Mouse (Mus musculus) erythroblast, embryonic 14.5 days (primary cell): ENCODE results near the gene Alppl2. TPM values are rescaled to one million over a fixed set of nuclear protein-coding genes. Genes with fewer than 3 reads are reported as not detected.

Experiments used
- H3K27me3 ChIP-seq: 2 replicates; pipeline ENCODE4 v1.6.1; 2012; ENCODE audit warnings: inconsistent platforms; ENCODE audit not compliant: control insufficient read depth
- H3K36me3 ChIP-seq: 2 replicates; pipeline ENCODE4 v1.6.1; 2012; ENCODE audit warnings: mild to moderate bottlenecking, inconsistent platforms; ENCODE audit not compliant: control insufficient read depth
- H3K4me1 ChIP-seq: 2 replicates; pipeline ENCODE4 v1.6.1; 2012; ENCODE audit warnings: inconsistent platforms; ENCODE audit not compliant: control insufficient read depth
- H3K4me3 ChIP-seq: replicated peaks from 2 replicates; pipeline ENCODE3; 2012; ENCODE audit warnings: moderate library complexity, mild to moderate bottlenecking, inconsistent platforms
- H3K9me3 ChIP-seq: 2 replicates; pipeline ENCODE4 v1.6.1; 2012; ENCODE audit warnings: low read length, inconsistent platforms, mixed read lengths; ENCODE audit not compliant: control insufficient read depth
- GATA1 ChIP-seq: IDR thresholded peaks from 2 replicates; pipeline ENCODE4 v1.6.1; 2012; ENCODE audit warnings: low read length, inconsistent platforms, mixed read lengths
- TAL1 ChIP-seq: IDR thresholded peaks from 3 replicates; pipeline ENCODE4 v1.6.1; 2012; ENCODE audit warnings: low read length, inconsistent platforms, mixed read lengths
- polyA plus RNA-seq: library from polyadenylated mRNA; stranded (reverse); fragments of >175 nt; gene quantifications from 2 replicates; pipeline ENCODE4 v1.2.3, GENCODE M21; 2012

Alppl2 gene
- not detected in 2 replicates for polyA plus RNA-seq

DNA sequence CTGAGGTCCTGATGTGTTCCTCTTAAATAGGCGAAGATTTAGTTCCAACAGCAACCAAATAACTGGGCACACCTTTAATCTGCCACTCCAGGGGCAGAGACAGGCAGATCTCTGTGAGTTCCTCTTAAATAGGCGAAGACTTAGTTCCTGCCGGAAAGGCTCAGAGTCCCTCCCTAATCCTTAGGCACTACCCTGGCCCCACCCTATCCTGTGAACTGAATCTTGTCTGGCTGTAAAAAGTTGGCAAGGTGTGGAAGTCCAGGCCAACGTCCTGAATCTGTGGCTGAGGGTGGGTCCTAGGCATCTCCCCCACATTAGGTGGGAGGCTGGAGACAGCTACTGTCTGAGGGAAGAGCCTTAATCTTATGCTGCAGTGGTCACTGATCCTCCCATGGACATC lies at the start of gene Alppl2:
Alppl2 (minus strand) TSS at position 101 of the 400 bp plus-strand sequence.
- H3K9me3 ChIP-seq = no peaks in the 10 kb centered on the region
- TF ChIP-seq TAL1 (no peak), GATA1 (no peak)
- H3K4me3 ChIP-seq = no peak within 1 kb of the TSS
- no peaks in the 10 kb centered on the region for H3K4me1 ChIP-seq
- no peaks in the 10 kb centered on the region for H3K36me3 ChIP-seq
- no peaks in the 10 kb centered on the region for H3K27me3 ChIP-seq

DNA sequence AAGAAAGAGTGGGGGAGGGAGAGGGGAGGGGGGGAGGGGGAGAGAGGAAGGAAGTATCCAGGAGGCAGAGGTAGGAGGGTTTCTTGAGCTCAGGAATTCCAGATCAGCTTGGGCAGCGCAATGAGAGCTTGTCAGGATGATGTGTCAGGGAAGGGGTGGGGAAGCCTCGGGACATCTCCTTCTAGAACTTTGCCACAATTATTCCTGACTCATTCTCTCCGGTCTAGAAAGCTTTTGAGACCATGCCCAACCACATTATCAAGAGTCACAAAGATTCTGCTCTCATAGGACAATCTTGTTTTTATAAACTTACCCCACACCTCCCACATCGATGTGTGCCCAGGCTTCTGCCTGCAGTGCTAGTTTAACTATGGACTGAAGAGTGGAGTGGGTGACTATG lies 42.1 kb upstream of the Alppl2 start:
- Histone ChIP-seq H3K36me3 (no peaks in the 10 kb centered on the region), H3K4me1 (no peaks in the 10 kb centered on the region), H3K27me3 (peaks cover 22% of the 10 kb centered on the region), H3K4me3 (no peak overlapping the region), H3K9me3 (no peaks in the 10 kb centered on the region)
- TF ChIP-seq GATA1 (no peak), TAL1 (no peak)

DNA sequence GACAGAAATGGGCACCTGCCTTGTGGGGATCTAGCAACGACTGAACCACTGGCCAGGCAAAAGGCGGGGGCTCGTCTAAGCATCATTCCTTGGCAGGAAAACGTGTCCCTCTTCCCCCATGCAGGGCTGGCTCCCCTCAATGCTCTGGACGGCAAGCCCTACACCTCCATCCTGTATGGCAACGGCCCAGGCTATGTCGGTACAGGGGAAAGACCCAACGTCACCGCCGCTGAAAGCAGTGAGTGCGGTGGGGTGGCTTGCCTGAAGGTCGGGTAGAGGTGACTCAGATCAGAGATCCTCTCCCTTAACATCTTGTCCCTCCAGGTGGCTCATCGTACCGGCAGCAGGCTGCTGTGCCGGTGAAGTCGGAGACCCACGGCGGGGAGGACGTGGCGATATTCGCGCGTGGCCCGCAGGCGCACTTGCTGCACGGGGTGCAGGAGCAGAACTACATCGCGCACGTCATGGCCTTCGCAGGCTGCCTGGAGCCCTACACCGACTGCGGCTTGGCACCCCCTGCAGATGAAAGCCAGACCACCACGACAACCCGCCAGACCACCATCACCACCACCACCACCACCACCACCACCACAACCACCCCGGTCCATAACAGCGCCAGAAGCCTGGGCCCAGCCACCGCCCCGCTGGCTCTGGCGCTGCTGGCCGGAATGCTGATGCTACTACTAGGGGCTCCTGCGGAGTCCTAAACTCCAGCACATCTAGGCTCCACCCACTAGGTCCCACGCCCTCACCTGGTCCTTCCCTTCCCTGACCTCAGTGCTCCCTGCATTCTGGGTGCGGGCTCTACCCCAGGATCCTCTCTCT lies 37.7 kb upstream of the Alppl2 start:
- Histone ChIP-seq H3K9me3 (no peaks in the 10 kb centered on the region), H3K27me3 (peaks cover 28% of the 10 kb centered on the region), H3K4me3 (no peak overlapping the region), H3K4me1 (no peaks in the 10 kb centered on the region), H3K36me3 (no peaks in the 10 kb centered on the region)
- no peak for TF ChIP-seq TAL1
- TF ChIP-seq GATA1 = no peak

DNA sequence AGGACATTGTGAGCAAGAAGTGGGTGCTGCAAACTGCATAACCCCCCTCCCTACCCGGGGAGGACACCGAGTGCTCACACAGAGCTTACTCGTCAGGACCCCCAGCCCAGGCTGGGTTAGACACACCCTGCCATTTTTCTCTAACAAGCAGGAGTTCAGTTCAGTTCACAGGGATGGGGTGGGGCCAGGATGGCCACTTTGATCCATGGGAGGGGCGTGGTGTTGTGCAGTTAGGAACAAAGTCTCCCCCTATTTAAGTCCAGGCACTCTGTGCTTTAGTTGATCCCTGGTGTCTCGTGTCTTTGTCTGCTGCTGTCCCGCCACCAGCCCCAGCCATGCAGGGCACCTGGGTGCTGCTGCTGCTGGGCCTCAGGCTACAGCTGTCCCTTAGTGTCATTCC lies 34.9 kb upstream of the Alppl2 start, which contains the start of gene Akp3:
Akp3 (plus strand) TSS at position 301 of the 400 bp plus-strand sequence.
- Histone ChIP-seq H3K4me1 (no peaks in the 10 kb centered on the region), H3K9me3 (no peaks in the 10 kb centered on the region), H3K36me3 (no peaks in the 10 kb centered on the region), H3K4me3 (no peak within 1 kb of the TSS), H3K27me3 (peaks cover 28% of the 10 kb centered on the region)
- no peak for TF ChIP-seq GATA1
- TF ChIP-seq TAL1 = no peak

DNA sequence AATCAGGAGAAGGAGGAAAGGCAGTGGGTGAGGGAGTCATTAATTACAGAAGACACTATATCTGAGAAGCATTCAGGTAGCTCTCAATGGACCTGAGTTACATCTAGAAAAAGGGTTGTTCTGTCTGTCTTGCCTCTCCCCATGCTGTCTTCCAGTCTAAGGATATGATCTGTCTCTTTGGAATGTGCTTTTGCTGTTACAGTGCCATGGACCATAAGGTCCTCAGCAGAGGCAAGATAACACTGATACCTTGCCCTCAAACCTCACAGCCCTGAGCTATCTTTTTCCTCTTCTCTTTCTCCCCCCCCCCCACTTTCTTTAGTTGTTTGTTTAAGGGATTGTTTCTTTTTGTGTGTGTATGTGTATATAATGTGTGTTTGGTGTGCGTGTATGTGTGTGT lies 25.1 kb upstream of the Alppl2 start:
- Histone ChIP-seq H3K4me3 (no peak overlapping the region), H3K4me1 (no peaks in the 10 kb centered on the region), H3K27me3 (no peaks in the 10 kb centered on the region), H3K9me3 (no peaks in the 10 kb centered on the region), H3K36me3 (no peaks in the 10 kb centered on the region)
- TF ChIP-seq TAL1 (no peak), GATA1 (no peak)

DNA sequence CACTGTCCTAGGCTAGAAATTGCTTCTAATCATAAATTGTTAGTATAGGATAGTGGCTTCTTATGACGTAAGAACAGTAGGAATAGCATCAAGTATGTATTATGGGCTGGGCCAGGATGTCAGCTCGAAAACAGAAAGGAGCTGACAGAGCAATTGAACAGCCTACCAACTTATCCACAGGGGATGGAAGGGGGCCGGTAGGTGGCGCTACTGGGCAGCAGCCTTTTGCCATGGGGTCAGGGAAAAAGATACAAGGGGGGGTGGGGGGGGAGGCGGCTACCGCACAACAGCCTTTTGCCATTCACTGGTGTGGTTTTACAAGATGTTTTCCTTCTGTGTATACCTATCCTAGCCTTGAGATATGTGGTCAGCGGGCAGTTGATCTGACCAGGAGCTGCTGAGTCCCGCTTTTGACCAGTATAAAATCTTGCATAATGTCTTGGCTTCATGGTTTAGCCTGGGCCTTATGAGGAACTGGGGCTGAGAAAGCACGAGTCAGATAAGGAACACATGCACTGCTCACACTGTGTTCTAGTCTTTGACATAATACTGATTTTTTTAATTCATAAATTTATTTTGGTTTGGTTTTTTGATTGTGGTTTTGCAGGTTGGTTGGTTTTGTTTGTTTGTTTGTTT lies 22.1 kb upstream of the Alppl2 start:
- Histone ChIP-seq H3K4me1 (no peaks in the 10 kb centered on the region), H3K36me3 (no peaks in the 10 kb centered on the region), H3K27me3 (no peaks in the 10 kb centered on the region), H3K9me3 (no peaks in the 10 kb centered on the region), H3K4me3 (no peak overlapping the region)
- TF ChIP-seq TAL1 (no peak), GATA1 (no peak)

DNA sequence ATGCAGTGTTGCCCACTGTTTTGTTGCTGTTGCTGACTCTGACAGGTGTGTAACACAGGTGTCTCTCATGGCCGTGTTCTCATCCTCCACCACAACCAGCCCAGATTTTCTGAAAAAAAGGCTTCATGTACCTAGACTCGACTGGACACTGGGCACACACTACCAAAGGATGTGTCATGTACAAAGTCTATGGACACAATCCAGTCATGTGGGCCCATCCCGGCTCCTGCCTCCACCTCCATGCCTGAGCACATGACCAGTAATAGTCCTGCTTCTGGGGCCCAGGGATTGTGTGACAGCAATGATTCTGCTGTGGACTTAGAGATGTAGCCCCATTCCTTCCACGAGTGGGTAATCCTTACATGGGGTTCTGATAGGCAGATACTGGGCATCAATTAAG lies 18.8 kb upstream of the Alppl2 start:
- no peak for TF ChIP-seq TAL1
- no peak for TF ChIP-seq GATA1
- Histone ChIP-seq H3K4me3 (no peak overlapping the region), H3K27me3 (no peaks in the 10 kb centered on the region), H3K4me1 (no peaks in the 10 kb centered on the region), H3K9me3 (no peaks in the 10 kb centered on the region), H3K36me3 (no peaks in the 10 kb centered on the region)

DNA sequence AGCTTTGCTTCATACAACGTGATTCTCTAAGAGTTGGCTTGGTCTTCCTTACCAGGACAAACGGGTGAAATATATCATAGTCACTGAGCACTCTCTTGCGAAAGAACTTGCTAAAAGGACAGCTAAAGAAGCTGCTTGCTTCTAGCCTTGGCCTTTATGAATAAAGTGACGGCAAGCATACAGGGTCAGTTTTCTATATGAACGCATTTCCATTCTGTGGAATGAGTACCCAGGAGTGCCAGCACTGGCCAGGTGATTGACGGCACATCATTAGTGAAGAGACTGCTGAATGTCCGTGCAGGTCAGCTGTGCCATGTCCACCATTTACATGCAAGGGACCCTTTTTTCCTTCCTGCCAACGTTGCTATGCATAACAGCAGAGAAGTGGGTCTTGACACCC lies 16.8 kb upstream of the Alppl2 start:
- TF ChIP-seq GATA1 (no peak), TAL1 (no peak)
- H3K9me3 ChIP-seq = no peaks in the 10 kb centered on the region
- H3K36me3 ChIP-seq = no peaks in the 10 kb centered on the region
- H3K4me3 ChIP-seq = no peak overlapping the region
- no peaks in the 10 kb centered on the region for H3K27me3 ChIP-seq
- no peaks in the 10 kb centered on the region for H3K4me1 ChIP-seq

DNA sequence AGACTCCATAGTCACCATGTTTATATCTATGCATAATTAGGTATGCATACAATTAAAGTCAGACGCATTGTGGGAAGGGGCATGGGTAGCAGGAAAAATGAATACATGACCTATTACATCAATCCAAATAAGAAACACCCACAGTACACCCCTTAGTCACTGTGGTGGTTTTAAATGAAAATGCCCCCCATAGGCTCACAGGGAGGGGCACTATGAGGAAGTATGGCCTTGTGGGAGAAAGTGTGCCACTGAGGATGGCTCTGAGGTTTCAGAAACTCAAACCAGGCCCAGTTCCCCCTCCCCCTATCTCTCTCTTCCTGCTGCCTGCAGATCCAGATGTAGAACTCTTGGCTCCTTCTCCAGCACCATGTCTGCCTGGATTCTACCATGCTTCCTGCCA lies 14.2 kb upstream of the Alppl2 start:
- Histone ChIP-seq H3K9me3 (no peaks in the 10 kb centered on the region), H3K27me3 (no peaks in the 10 kb centered on the region), H3K36me3 (no peaks in the 10 kb centered on the region), H3K4me3 (no peak overlapping the region), H3K4me1 (no peaks in the 10 kb centered on the region)
- TF ChIP-seq TAL1 (no peak), GATA1 (no peak)

DNA sequence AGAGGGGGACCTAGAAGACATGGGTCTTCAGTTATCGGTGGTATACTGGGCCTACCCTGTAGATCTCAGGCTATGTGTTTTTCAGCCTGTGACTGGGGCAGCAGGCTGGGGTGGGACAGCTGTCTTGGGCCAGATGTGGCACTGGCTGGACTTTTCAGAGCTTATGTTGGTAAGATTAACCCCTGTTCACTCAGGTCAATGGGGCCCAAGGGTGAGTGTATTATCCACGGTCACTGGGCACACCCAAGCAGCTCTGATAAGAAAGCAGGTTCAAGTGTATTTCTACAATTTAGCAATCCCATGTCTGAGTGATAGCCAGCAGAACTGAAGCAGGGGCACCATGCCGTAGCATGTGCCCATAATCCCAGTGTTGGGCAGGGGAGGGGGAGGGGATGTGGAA lies 12.4 kb upstream of the Alppl2 start:
- TF ChIP-seq GATA1 = no peak
- TF ChIP-seq TAL1 = no peak
- H3K4me1 ChIP-seq = peaks cover 2% of the 10 kb centered on the region
- no peaks in the 10 kb centered on the region for H3K27me3 ChIP-seq
- no peak overlapping the region for H3K4me3 ChIP-seq
- H3K9me3 ChIP-seq = no peaks in the 10 kb centered on the region
- no peaks in the 10 kb centered on the region for H3K36me3 ChIP-seq
